Mouse (Mus musculus) ES-E14 (cell line): ENCODE measurements around the gene Spaca3. TPM values are rescaled to one million over a fixed set of nuclear protein-coding genes. Genes with fewer than 3 reads are reported as not detected.
A peak's percentile ranks its signal among the peaks of the same experiment; 100 is the strongest.

Experiments
- DNase-seq: peaks from one replicate; pipeline ENCODE4 v3.0.0-alpha.2; 2013; ENCODE audit warnings: low read depth, low spot score
- H3K27ac ChIP-seq: 2 replicates; pipeline ENCODE4 v1.5.1; 2012; ENCODE audit warnings: low read depth, mild to moderate bottlenecking, low read length, moderate library complexity, mixed read lengths; ENCODE audit not compliant: poor library complexity, insufficient read depth, severe bottlenecking
- H3K36me3 ChIP-seq: 2 replicates; pipeline ENCODE4 v1.6.1; 2012; ENCODE audit warnings: mild to moderate bottlenecking, low read length, moderate library complexity, mixed read lengths; ENCODE audit not compliant: control insufficient read depth, poor library complexity, insufficient read depth, severe bottlenecking
- H3K4me1 ChIP-seq, 2 experiments: fragments of 150-350 bp in 1 of 2; sonication (generic) in 1 of 2; 2 replicates each; pipeline ENCODE4 v1.6.1; 2012; ENCODE audit warnings: low read length in 2 of 2, mild to moderate bottlenecking in 1 of 2, mixed read lengths in 1 of 2; ENCODE audit not compliant: control insufficient read depth in 2 of 2, insufficient read depth in 2 of 2, poor library complexity in 1 of 2
- H3K4me3 ChIP-seq, 2 experiments: fragments of 150-350 bp in 1 of 2; sonication (generic) in 1 of 2; 2 replicates each; pipeline ENCODE4 v1.5.1; 2012; ENCODE audit warnings: low read length in 2 of 2, low read depth in 1 of 2, mild to moderate bottlenecking in 1 of 2, mixed read lengths in 1 of 2; ENCODE audit not compliant: insufficient read depth in 1 of 2, poor library complexity in 1 of 2, severe bottlenecking in 1 of 2
- H3K9ac ChIP-seq: 2 replicates; pipeline ENCODE4 v1.6.1; 2012; ENCODE audit warnings: low read depth, mild to moderate bottlenecking, low read length, mixed read lengths; ENCODE audit not compliant: poor library complexity, insufficient read depth, severe bottlenecking
- H3K9me3 ChIP-seq: fragments of 150-350 bp; sonication (generic); 2 replicates; pipeline ENCODE4 v1.6.1; 2012; ENCODE audit warnings: low read depth, mild to moderate bottlenecking, low read length; ENCODE audit not compliant: control insufficient read depth, insufficient read depth
- CHD2 ChIP-seq: IDR thresholded peaks from 2 replicates; pipeline ENCODE4 v1.6.1; 2014; ENCODE audit warnings: mild to moderate bottlenecking, low read depth, low read length, inconsistent platforms
- HCFC1 ChIP-seq: IDR thresholded peaks from 2 replicates; pipeline ENCODE4 v1.6.1; 2012; ENCODE audit warnings: low read length, inconsistent platforms, borderline replicate concordance; ENCODE audit not compliant: insufficient read depth
- MAFK ChIP-seq: IDR thresholded peaks from 2 replicates; pipeline ENCODE4 v1.6.1; 2014; ENCODE audit warnings: mild to moderate bottlenecking, low read depth, low read length, inconsistent platforms; ENCODE audit not compliant: insufficient read depth
- ZC3H11A ChIP-seq: IDR thresholded peaks from 2 replicates; pipeline ENCODE4 v1.6.1; 2012; ENCODE audit warnings: low read depth, mild to moderate bottlenecking, inconsistent platforms, low read length, borderline replicate concordance
- ZNF384 ChIP-seq: IDR thresholded peaks from 2 replicates; pipeline ENCODE4 v1.6.1; 2012; ENCODE audit warnings: low read depth, low read length, inconsistent platforms
- in situ Hi-C, 2 experiments: fragments of 600-800 bp; cut with MboI; formaldehyde crosslinking; loops; one replicate each; pipeline ENCODE4 v1.15.1; 2025; ENCODE audit warnings: low sequenced_read_pairs in 2 of 2, inconsistent platforms in 1 of 2; ENCODE audit not compliant: unreplicated experiment in 2 of 2
- total RNA-seq: library from RNA; depleted of rRNA; stranded (reverse); fragments of 300-350 nt; gene quantifications from 2 replicates; pipeline ENCODE4 v1.2.3, GENCODE M21; 2012

Gene Spaca3
- total RNA-seq, 1 experiment = not detected

- no peak overlapping the region for H3K27ac ChIP-seq
- no peaks in the 10 kb centered on the region for H3K9me3 ChIP-seq
- DNase-seq = peak; percentile 84
- in situ Hi-C loops = loop anchor here in 1 of 2 experiments (25.0 kb wide), 1 partner anchor 185 kb away; no protein-coding TSS in a partner anchor
- H3K9ac ChIP-seq = no peak overlapping the region
- no peaks in the 10 kb centered on the region for H3K4me1 ChIP-seq
- H3K36me3 ChIP-seq = no peaks in the 10 kb centered on the region
- H3K4me3 ChIP-seq = no peak overlapping the region
- TF ChIP-seq ZC3H11A (peak; percentile 42; the same call in 1 of the 2 replicates), MAFK (no peak)
These were observed 14.6 kb downstream of the Spaca3 start for GRCm38 (mm10) chr11:80872509-80873474.

GRCm38 (mm10) chr11:80877131-80877651 lies 19.0 kb downstream of the Spaca3 start:
- Histone ChIP-seq H3K27ac (no peak overlapping the region), H3K4me3 (no peak overlapping the region), H3K9ac (no peak overlapping the region), H3K4me1 (no peaks in the 10 kb centered on the region), H3K36me3 (no peaks in the 10 kb centered on the region), H3K9me3 (no peaks in the 10 kb centered on the region)
- in situ Hi-C loops = no loop called here
- TF ChIP-seq CHD2 (no peak), ZC3H11A (no peak), HCFC1 (no peak), ZNF384 (no peak), MAFK (no peak)
- no peak for DNase-seq

DNA sequence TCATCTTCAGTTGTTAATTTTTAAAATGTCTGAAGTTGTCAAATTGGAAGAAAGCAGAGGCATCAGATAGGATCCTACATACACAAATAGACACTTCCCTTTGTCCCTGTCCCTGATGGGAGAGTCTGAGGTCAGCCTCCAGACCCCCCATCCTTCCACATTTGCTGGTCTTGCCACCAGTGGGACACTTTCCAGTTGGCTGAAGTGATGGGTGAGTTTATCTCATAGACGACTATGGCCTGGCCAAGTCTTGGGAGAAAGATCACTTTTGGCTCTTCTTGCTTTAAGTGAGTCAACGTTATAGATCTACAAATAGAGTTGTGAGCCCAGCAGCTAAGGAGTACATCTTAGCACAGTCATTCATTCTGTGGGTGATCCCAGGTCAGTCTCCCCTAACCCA lies 19.9 kb downstream of the Spaca3 start:
- Histone ChIP-seq H3K9ac (no peak overlapping the region), H3K9me3 (no peaks in the 10 kb centered on the region), H3K4me3 (no peak overlapping the region), H3K36me3 (no peaks in the 10 kb centered on the region), H3K27ac (no peak overlapping the region), H3K4me1 (no peaks in the 10 kb centered on the region)
- TF ChIP-seq ZC3H11A (no peak), MAFK (no peak), ZNF384 (no peak), HCFC1 (no peak), CHD2 (no peak)
- in situ Hi-C loops = no loop called here
- no peak for DNase-seq

DNA sequence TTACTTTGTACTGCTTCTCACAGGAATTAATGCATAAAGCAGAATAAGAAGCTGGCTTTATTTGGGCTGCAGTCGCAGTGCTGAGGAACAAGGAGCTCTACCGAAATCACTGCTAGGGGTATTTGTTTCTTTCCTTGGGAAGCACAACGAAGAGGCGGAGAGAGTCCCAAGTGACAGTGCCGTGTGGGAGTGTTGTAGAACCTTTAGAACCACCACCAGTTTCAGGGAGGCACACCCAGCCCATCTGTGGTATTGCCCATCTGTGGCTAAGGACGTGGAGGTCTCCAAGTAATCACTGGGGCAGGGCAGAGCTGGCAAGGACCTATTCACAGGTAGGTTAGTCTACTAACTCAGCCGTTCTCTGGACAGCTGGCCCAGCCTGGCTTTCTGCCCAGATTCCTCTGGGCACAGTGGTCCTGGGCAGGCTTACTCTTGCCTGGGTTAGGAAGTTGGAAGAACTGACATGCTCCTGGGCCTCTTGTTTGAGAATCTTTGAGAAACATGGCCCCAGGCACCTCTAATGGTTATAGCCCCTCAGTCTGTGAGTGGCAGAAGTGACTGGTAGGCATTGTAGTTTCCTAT lies 24.2 kb downstream of the Spaca3 start:
- no peak for DNase-seq
- in situ Hi-C loops = no loop called here

More for the DNA sequence above, 24.2 kb downstream of the Spaca3 start:
- Histone ChIP-seq H3K4me1 (no peaks in the 10 kb centered on the region), H3K9ac (no peak overlapping the region), H3K4me3 (no peak overlapping the region), H3K36me3 (no peaks in the 10 kb centered on the region), H3K9me3 (no peaks in the 10 kb centered on the region), H3K27ac (no peak overlapping the region)
- TF ChIP-seq ZC3H11A = no peak
- no peak for TF ChIP-seq CHD2
- TF ChIP-seq MAFK = no peak
- TF ChIP-seq ZNF384 = no peak
- TF ChIP-seq HCFC1 = no peak
